Mouse (Mus musculus): ENCODE measurements around the gene Gm49510. TPM values are rescaled to one million over a fixed set of nuclear protein-coding genes. Genes with fewer than 3 reads are reported as not detected.

Gene Gm49510
- total RNA-seq, 2 experiments from 2014 or later: 0.10 to 0.27 TPM

- peak; percentile 56 to 73 for DNase-seq
These were observed 20.5 kb upstream of the Gm49510 start for GRCm38 (mm10) chr15:78878792-78879516.

- DNase-seq: no peak
These were observed 19.0 kb upstream of the Gm49510 start for GRCm38 (mm10) chr15:78880432-78880831.

- DNase-seq: no peak
These were observed 17.6 kb upstream of the Gm49510 start for GRCm38 (mm10) chr15:78881828-78882227.

GRCm38 (mm10) chr15:78889401-78889853, 10.0 kb upstream of the Gm49510 start:
- no peak for DNase-seq

- no peak for DNase-seq
These were observed 7.0 kb upstream of the Gm49510 start for GRCm38 (mm10) chr15:78892440-78892839.

GRCm38 (mm10) chr15:78894726-78895125, 4.7 kb upstream of the Gm49510 start:
- peak in 1 of 2 experiments; percentile 21 for DNase-seq

- DNase-seq: peak in 1 of 2 experiments; percentile 22
These were observed 3.7 kb upstream of the Gm49510 start for GRCm38 (mm10) chr15:78895741-78896140.

GRCm38 (mm10) chr15:78896149-78896548, 3.3 kb upstream of the Gm49510 start:
- no peak for DNase-seq

GRCm38 (mm10) chr15:78897488-78897887, 2.0 kb upstream of the Gm49510 start:
- no peak for DNase-seq

- DNase-seq: no peak
These were observed 913 bp upstream of the Gm49510 start for GRCm38 (mm10) chr15:78898507-78899001.

- DNase-seq: peak; percentile 72 to 73
These were observed 495 bp downstream of the Gm49510 start, which contains the start of gene Sh3bp1 for GRCm38 (mm10) chr15:78899740-78900584. TSS of gene Sh3bp1 (plus strand) at chr15:78899768.

- peak in 1 of 2 experiments; percentile 21 for DNase-seq
These were observed 1.3 kb downstream of the Gm49510 start for GRCm38 (mm10) chr15:78900585-78901421.

GRCm38 (mm10) chr15:78901422-78901789, 1.9 kb downstream of the Gm49510 start:
- DNase-seq: no peak

- peak; percentile 81 to 92 for DNase-seq
These were observed 3.8 kb downstream of the Gm49510 start for GRCm38 (mm10) chr15:78903243-78903642.

- DNase-seq: no peak
These were observed 8.9 kb downstream of the Gm49510 start for GRCm38 (mm10) chr15:78908399-78908798.

- no peak for DNase-seq
These were observed 9.5 kb downstream of the Gm49510 start for GRCm38 (mm10) chr15:78908982-78909381.

GRCm38 (mm10) chr15:78912040-78912439, 12.6 kb downstream of the Gm49510 start:
- no peak for DNase-seq

GRCm38 (mm10) chr15:78913632-78914090, 14.2 kb downstream of the Gm49510 start, which contains the start of gene Pdxp:
TSS of gene Pdxp (plus strand) at chr15:78913919.
- DNase-seq: peak; percentile 90 to 96

- peak in 1 of 2 experiments; percentile 42 for DNase-seq
These were observed 14.8 kb downstream of the Gm49510 start for GRCm38 (mm10) chr15:78914091-78914822.

- no peak for DNase-seq
These were observed 15.6 kb downstream of the Gm49510 start for GRCm38 (mm10) chr15:78914823-78915659.
